ENCODE assay signal across 15 mouse cellular contexts in genomic region chr14:49333841-49334240, GRCm38 (mm10).
"Had no signal": no experiment of that assay in that cellular context is flagged by ENCODE, and none has a peak within 500 bp of the region (broad histone marks: within the 10 kb centered on the region; RNA-seq: fewer than 3 reads in every experiment).

No protein-coding gene starts in this region.

- H3K4me1 ChIP-seq: kidney, embryonic 15.5 days; liver, embryonic 13.5 days; midbrain, embryonic 12.5 days; midbrain, embryonic 15.5 days had no signal

- H3K27me3 ChIP-seq: kidney, embryonic 15.5 days; liver, embryonic 13.5 days; midbrain, embryonic 12.5 days; midbrain, embryonic 15.5 days had no signal

- H3K4me2 ChIP-seq: kidney, embryonic 15.5 days; liver, embryonic 13.5 days; midbrain, embryonic 12.5 days; midbrain, embryonic 15.5 days had no signal

- DNase-seq: kidney, postnatal 10 days; kidney, postnatal 36 days; layer of hippocampus, postnatal 36 days; liver, embryonic 13.5 days; lung, adult 2 months; lung, postnatal 14 days; lung, postnatal 4 days; thymus, adult 2 months; thymus, postnatal 14 days; thymus, postnatal 4 days had no signal

- H3K9me3 ChIP-seq: kidney, embryonic 15.5 days; liver, embryonic 13.5 days; midbrain, embryonic 12.5 days; midbrain, embryonic 15.5 days had no signal

- ATAC-seq: midbrain, embryonic 15.5 days had no signal

- H3K9ac ChIP-seq: kidney, embryonic 15.5 days; liver, embryonic 13.5 days; midbrain, embryonic 12.5 days; midbrain, embryonic 15.5 days had no signal

- H3K4me3 ChIP-seq: kidney, embryonic 15.5 days; left cerebral cortex, adult 2 months; liver, embryonic 13.5 days; midbrain, embryonic 12.5 days; midbrain, embryonic 15.5 days had no signal

- H3K27ac ChIP-seq: kidney, embryonic 15.5 days; left cerebral cortex, adult 2 months; liver, embryonic 13.5 days; midbrain, embryonic 12.5 days; midbrain, embryonic 15.5 days; stomach, postnatal 0 days had no signal

- H3K36me3 ChIP-seq: kidney, embryonic 15.5 days; liver, embryonic 13.5 days; midbrain, embryonic 12.5 days; midbrain, embryonic 15.5 days had no signal
